Mouse (Mus musculus): ENCODE data around the gene Cxcl9. TPM values are rescaled to one million over a fixed set of nuclear protein-coding genes. Genes with fewer than 3 reads are reported as not detected.

Cxcl9 gene
- polyA plus RNA-seq (2015; fragmentation: Illumina TruSeq; extraction: RNeasy Lipid Tissue Mini Kit (QIAGEN cat#74804); ENCODE audit: insufficient read depth, low replicate concordance), result 50.2 TPM

GRCm38 (mm10) chr5:92327929-92328328 is at the start of gene Cxcl9:
Cxcl9 (minus strand) TSS chr5:92328079.

DNA sequence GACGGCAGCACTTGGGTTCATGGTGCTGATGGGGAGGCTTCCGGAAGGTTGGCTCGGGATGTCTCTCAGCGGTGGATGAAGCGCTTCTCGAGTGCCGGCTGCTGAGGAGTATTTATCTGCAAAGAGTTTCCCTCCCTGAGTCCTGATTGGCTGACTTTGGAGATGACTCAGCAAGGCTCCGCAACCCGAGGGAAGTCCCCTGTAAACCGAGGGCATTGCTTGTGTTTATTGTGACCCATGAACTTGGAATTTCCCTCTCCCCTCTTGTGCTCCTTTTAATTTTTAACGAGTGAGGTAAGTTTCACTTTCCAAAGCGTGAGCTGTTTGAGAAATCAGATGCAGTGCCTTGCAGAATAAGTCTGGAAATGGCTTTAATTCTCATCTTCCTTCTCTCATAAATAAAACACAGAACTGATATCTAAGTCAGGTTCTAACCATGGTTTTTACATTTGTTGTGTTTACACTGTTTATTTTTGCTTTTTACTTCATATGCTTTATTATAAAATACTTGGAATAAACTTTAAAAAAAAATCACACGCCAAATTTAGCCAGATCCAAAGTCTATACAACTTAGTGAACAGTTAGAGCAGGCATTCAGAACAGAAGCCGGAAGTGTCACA is 21.0 kb upstream of the Cxcl9 start, which contains the start of gene Cxcl10:
Cxcl10 (minus strand) TSS at position 96 of the 620 bp plus-strand sequence.

GRCm38 (mm10) chr5:92331635-92332338 is 3.9 kb upstream of the Cxcl9 start, which contains the start of gene Art3:
Art3 (plus strand) TSS chr5:92331827.

DNA sequence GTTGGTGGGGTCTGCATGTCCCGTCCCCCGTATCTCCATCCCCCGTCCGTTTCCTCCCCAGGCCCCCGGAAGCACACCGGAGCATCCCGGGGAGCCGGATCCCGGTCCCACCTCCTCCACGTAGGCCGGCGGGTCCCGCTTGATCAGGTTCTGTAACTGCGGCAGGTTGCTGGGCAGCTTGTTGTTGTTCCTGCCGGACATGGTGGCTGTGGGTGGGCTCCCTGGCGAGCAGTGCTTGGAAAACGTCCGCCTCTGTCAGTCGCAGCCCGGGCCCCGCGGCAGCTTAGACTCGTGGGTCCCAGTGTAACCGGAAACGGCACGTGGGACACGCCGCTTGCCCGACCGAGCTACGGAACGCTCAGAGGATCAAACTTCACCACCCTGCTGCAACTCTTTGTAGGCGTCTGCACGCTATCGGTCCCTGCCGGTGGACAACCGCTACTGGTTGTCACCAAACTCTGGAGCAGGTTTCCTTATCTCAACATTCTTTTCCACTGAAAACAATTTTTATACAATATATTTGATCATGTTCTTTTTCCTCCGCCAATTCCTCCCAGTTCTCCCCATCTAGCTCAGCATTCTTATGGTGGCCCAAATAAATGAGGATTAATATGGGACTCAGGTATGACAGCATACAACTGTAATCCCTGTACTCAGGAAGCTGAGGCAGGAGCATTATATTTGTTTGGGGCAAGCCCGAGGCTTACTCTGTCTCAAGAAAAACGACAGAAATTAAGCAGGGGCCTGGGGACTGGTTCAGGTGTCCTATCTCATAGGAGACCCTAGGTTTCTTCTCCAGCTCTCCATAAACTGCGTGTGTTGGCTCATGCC is 18.0 kb downstream of the Cxcl9 start, which contains the start of gene Sdad1:
Sdad1 (minus strand) TSS at position 799 of the 831 bp plus-strand sequence.

GRCm38 (mm10) chr5:92277437-92278394 is 50.2 kb downstream of the Cxcl9 start, which contains the start of gene Naaa:
Naaa (minus strand) TSS chr5:92278170.

Other genes starting within 250 kb of the Cxcl9 start
- gene G3bp2, start 244.4 kb downstream of the Cxcl9 start, polyA plus RNA-seq (2015; fragmentation: Illumina TruSeq; extraction: RNeasy Lipid Tissue Mini Kit (QIAGEN cat#74804); ENCODE audit: insufficient read depth, low replicate concordance), result 130 TPM
- gene Uso1, start 190.1 kb downstream of the Cxcl9 start, polyA plus RNA-seq (2015; fragmentation: Illumina TruSeq; extraction: RNeasy Lipid Tissue Mini Kit (QIAGEN cat#74804); ENCODE audit: insufficient read depth, low replicate concordance), result 81.3 TPM
- not detected for gene U90926, start 112.7 kb downstream of the Cxcl9 start, polyA plus RNA-seq (2015; fragmentation: Illumina TruSeq; extraction: RNeasy Lipid Tissue Mini Kit (QIAGEN cat#74804); ENCODE audit: insufficient read depth, low replicate concordance)
- 3.2 TPM for gene Ppef2, start 71.8 kb downstream of the Cxcl9 start, polyA plus RNA-seq (2015; fragmentation: Illumina TruSeq; extraction: RNeasy Lipid Tissue Mini Kit (QIAGEN cat#74804); ENCODE audit: insufficient read depth, low replicate concordance)
- gene Naaa, start 49.9 kb downstream of the Cxcl9 start, polyA plus RNA-seq (2015; fragmentation: Illumina TruSeq; extraction: RNeasy Lipid Tissue Mini Kit (QIAGEN cat#74804); ENCODE audit: insufficient read depth, low replicate concordance), result 99.9 TPM
- 53.9 TPM for gene Sdad1, start 17.6 kb downstream of the Cxcl9 start, polyA plus RNA-seq (2015; fragmentation: Illumina TruSeq; extraction: RNeasy Lipid Tissue Mini Kit (QIAGEN cat#74804); ENCODE audit: insufficient read depth, low replicate concordance)
- gene Art3, start 3.7 kb upstream of the Cxcl9 start, polyA plus RNA-seq (2015; fragmentation: Illumina TruSeq; extraction: RNeasy Lipid Tissue Mini Kit (QIAGEN cat#74804); ENCODE audit: insufficient read depth, low replicate concordance), result 8.3 TPM
- gene Cxcl10, start 20.8 kb upstream of the Cxcl9 start, polyA plus RNA-seq (2015; fragmentation: Illumina TruSeq; extraction: RNeasy Lipid Tissue Mini Kit (QIAGEN cat#74804); ENCODE audit: insufficient read depth, low replicate concordance), result 45.5 TPM
- gene Nup54, start 107.1 kb upstream of the Cxcl9 start, polyA plus RNA-seq (2015; fragmentation: Illumina TruSeq; extraction: RNeasy Lipid Tissue Mini Kit (QIAGEN cat#74804); ENCODE audit: insufficient read depth, low replicate concordance), result 51.3 TPM
- 97.7 TPM for gene Scarb2, start 178.8 kb upstream of the Cxcl9 start, polyA plus RNA-seq (2015; fragmentation: Illumina TruSeq; extraction: RNeasy Lipid Tissue Mini Kit (QIAGEN cat#74804); ENCODE audit: insufficient read depth, low replicate concordance)
- 0.15 TPM for gene Fam47e, start 227.0 kb upstream of the Cxcl9 start, polyA plus RNA-seq (2015; fragmentation: Illumina TruSeq; extraction: RNeasy Lipid Tissue Mini Kit (QIAGEN cat#74804); ENCODE audit: insufficient read depth, low replicate concordance)